Mouse (Mus musculus) embryo, embryonic 11.5 days (tissue): ENCODE data around the gene Rnf180.
"Not testable (repeated sequence)": the region's sequence is repeated elsewhere in the genome, so short reads cannot be mapped to it uniquely, and the experiment has no call there.

Source experiments
- DNase-seq: peaks from one replicate; pipeline ENCODE4 v3.0.0-alpha.2; 2012; ENCODE audit warnings: low read depth, low spot score

Rnf180 gene

GRCm38 (mm10) chr13:105294715-105295114, at the start of gene Rnf180:
Rnf180 (minus strand) TSS chr13:105294815.
- DNase-seq, result no peak

GRCm38 (mm10) chr13:105331199-105331968, 36.8 kb upstream of the Rnf180 start:
- DNase-seq, result no peak

- no peak for DNase-seq
Observed at GRCm38 (mm10) chr13:105326946-105327345, 32.3 kb upstream of the Rnf180 start.

GRCm38 (mm10) chr13:105316926-105317325, 22.3 kb upstream of the Rnf180 start:
- no peak for DNase-seq

GRCm38 (mm10) chr13:105316009-105316408, 21.4 kb upstream of the Rnf180 start:
- DNase-seq, result no peak

GRCm38 (mm10) chr13:105312763-105313162, 18.1 kb upstream of the Rnf180 start:
- no peak for DNase-seq

DNA sequence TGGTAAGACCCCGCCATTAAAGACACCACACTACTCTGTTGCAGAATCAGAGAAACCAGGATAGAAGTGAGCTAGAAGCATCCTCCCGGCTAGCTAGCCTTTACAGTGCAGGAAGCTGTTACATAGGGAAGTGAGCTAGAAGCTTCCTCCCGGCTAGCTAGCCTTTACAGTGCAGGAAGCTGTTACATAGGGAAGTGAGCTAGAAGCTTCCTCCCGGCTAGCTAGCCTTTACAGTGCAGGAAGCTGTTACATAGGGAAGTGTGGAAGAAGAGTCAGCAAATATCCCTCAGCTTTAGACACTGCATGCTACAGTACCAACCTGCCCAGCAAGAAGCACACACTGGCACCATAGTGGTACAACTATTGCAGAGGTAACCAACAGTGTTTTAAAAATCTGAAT, 15.9 kb upstream of the Rnf180 start:
- DNase-seq, result not testable (repeated sequence)

GRCm38 (mm10) chr13:105305513-105305912, 10.9 kb upstream of the Rnf180 start:
- no peak for DNase-seq

DNA sequence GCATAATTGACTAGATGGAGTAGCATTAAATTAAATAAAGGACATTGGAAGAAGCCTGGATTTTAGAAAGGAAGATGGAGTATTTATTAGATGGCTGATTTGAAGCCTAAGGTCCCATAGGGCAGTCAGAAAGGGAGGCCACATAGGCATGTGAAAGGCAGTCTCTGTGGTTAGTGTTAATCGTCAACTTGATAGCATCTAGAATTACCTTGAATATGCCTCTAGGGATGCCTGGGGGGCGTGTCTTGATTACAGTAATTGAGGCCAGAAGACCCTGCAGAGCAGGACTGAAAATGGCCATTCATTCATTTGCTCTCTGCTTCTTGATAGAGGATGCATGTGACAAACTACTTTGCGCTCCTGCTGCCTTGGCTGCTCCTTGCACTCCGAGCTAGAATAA, 9.4 kb upstream of the Rnf180 start:
- no peak for DNase-seq

DNA sequence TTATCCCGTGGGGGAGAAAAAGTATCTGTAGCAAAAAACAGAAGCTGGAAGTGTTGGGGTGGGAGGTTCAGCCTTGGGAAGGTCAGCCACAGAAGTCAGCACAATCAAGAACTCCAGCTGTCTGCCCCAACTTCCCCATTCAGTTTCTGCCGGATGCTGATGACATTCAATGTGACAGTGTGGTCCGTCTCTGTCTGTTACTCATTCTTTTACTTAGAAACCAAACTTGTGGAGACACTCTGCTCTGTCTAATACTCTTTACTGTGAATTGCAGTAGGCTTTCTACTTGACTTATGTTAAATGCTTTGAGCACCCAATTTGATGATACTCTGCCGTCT, 5.4 kb upstream of the Rnf180 start:
- no peak for DNase-seq

- no peak for DNase-seq
Observed at GRCm38 (mm10) chr13:105299162-105300008, 4.8 kb upstream of the Rnf180 start.

DNA sequence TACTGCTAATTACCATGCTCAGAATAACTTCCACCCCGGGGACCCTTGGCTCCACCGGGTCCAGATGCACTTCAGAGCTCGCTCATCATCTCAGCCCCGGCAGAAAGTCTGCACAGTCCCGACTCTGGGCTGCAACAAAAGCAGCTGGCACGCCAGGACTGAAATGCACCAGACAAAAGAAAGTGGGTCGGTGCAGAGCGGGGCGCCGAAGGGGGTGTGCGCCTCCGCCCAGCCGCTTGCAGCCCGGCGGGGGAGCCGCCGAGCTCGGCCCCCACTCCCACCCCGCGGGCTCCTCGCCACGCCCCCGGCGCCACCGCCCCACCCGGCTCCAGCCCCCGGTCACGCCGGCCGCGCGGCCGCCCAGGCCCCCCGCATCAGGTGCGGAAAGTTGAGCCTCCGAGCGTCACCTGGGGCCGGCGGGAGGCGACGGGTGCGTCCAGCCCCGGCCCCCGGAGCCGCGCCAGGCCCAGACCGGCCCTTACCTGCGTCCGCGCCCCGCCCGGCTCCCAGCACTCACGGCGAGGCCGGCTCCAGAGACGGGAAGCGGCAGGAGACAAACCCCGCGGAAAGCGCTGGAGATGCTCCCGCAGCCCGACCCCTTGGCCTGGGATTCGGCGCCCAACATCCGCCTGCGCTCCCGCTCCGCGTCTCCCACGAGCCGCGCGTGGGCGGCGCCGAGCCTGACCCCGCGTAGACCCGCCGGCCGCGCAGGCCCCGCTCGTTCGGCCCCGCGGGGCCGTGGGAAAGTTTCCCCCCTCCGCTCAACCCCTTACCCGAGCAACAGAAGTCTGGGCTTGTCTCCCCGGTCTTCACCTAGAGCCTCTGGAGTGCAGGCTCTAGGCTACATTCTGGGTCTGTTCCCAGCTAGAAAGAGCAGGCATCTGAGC, 591 bp downstream of the Rnf180 start:
- peak; percentile 39 for DNase-seq

DNA sequence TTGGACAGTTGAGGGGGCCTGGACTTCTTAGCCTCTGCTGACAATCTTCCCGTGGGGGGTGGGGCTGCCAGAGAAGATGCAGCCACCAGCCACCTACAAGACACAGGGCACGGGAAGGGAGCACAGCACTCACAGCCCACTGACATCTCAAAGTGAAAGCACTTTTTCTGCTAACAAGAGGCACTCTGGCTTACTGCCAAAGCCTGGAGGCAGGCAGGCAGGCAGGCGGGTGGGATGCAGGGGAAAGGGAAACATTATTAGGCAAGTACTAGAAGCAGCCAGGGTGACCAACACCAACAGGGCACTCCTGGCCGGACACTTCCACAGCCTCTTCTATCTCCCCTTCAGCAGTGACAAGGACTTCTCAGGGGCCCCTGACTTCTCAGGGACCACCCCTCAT, 2.8 kb downstream of the Rnf180 start:
- DNase-seq, result no peak

DNA sequence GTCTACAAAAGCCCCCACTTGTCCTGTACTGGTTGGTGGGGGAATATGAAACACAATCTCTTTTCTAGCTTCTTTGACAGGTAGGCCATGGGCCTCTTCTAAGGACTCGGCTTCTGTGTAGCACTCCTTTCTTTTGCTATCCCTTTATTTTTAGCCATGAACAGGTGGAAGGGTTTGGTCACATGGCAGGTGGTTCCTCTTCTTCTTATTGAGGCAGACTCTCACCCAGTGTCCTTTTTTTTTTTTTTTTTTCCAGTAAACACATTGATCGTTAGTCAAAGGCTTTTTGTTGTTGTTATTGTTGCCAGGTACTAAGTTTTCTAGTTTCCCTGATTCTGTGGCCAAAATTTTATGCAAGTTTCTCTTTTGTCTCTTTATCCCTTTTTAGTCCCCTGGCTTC, 4.0 kb downstream of the Rnf180 start:
- no peak for DNase-seq

DNA sequence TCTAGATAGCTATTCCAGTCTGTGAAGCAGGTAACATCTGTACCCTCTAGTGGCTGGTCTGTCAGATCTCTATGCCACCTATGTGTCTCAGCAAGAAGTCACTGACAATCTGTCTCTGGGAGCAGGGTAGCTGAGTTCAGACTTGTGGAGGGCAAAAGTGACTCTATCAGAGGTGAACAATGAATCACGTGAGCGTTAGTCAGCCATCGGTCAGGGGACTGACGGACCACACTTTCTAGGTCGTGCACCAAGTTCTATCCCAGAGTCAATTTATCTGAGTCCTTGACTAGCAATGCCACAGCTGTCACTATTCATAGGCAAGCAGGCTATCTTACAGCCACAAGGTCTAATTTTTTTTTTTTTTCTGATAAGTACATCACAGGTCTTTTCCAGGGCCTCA, 4.6 kb downstream of the Rnf180 start:
- DNase-seq, result no peak

DNA sequence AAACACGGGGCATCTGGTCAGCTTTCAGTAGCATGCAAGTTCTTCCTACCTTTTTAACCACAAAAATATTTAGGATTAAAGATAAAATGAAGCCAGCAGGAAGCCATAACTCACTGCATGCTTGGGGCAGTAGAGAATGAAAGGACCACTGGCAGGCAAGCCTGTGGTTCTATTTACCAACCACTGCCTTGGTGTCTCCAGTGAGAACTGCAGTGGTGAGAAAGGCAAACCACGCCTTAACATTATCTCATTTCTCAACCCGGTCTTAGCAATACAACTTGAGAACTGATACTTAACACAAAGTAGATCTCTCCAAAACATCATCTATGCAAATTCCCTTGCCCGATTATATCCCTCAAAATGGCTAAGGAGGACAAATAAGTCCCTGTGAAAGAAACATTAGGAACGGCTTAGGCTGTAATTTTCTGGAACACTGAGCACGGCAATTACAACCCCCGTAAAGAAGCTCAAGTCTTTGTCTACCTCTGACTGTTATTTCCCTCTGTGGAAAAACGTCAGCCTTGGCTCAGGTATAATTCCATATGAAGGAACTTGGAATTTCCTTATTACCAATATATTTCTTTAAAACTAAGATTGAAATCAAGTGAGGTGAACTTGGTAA, 15.1 kb downstream of the Rnf180 start:
- DNase-seq, result no peak

GRCm38 (mm10) chr13:105270394-105271094, 24.1 kb downstream of the Rnf180 start:
- no peak for DNase-seq

DNA sequence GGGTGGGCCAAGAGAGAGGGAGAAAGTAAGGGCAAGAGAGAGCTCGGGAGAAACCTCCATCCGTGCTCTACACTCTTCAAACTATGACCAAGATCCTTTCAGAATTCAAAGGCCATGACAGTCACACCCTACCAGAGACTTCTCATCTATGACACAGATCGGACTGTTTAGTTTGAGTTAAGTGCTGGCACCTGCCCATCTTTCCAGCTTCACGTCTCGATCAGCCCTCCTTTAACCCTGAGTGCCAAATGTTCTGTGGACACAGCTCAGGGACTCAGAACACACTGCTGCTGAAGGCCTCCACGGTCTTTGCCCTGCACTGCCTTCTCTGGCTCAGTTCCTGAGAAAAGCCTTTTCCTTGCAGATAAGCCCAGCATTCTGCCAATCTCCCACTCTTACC, 27.2 kb downstream of the Rnf180 start:
- DNase-seq, result no peak

DNA sequence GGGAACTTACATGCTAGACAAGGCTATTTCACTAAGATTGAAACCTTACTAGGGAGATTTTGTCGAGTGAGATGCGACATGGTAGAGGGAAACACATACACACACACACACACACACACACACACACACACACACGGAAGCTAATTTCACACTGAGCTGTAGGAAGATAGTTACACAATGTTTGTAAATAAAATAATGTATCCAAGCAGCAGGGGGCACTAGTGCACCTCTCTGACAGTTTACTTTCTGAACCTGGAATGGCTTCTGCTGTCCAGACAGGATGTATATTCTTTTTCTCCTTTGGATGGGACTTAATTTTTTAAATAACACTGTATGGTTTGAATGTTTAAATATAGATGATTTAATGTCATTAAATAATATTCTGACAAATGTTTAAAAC, 27.9 kb downstream of the Rnf180 start:
- peak; percentile 36 for DNase-seq

- no peak for DNase-seq
Observed at GRCm38 (mm10) chr13:105256757-105257433, 37.7 kb downstream of the Rnf180 start.
